Mouse (Mus musculus) thymus, adult 2 months (tissue): ENCODE measurements around the gene Slfn4.
"Not testable (repeated sequence)": the region's sequence is repeated elsewhere in the genome, so short reads cannot be mapped to it uniquely, and the experiment has no call there.

Experiments used
- CTCF ChIP-seq: fragments of 200-500 bp; IDR thresholded peaks from 2 replicates; pipeline ENCODE4 v1.5.1; 2012; ENCODE audit warnings: mild to moderate bottlenecking, control low read depth, low read length, moderate library complexity, borderline replicate concordance; ENCODE audit not compliant: control insufficient read depth, poor library complexity, insufficient read depth; ENCODE audit errors: extremely low read depth
- POLR2A ChIP-seq: fragments of 200-500 bp; IDR thresholded peaks from 2 replicates; pipeline ENCODE4 v1.6.1; 2012; ENCODE audit warnings: mild to moderate bottlenecking, low read length, control low read depth, moderate library complexity; ENCODE audit not compliant: control insufficient read depth, poor library complexity, insufficient read depth; ENCODE audit errors: extremely low read depth

DNA sequence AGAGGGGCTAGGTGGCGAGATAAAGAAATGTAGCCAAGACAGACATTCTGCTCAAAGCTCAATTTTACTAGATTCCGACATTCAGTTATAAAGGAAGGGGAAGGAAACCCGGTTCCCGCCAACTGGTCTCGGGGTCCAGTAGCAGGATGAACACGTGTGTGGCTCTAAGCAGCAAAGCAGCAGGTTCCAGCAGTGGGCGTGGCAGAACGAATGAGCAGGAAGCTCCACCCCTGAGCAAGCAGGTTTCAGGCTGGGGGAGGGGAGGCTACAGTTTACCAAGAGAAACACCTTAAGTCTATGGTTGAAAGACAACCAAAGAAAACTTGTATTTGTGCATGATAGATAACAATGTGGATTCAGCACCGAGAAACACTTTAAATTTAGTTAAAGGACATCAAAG, 62.4 kb downstream of the Slfn4 start:
- TF ChIP-seq CTCF, POLR2A: not testable (repeated sequence)
